Mouse (Mus musculus): Measurements from ENCODE around the gene Rgl3. TPM values are rescaled to one million over a fixed set of nuclear protein-coding genes. Genes with fewer than 3 reads are reported as not detected.

Gene Rgl3
- polyA plus RNA-seq, 1 experiment = 8.0 TPM

DNA sequence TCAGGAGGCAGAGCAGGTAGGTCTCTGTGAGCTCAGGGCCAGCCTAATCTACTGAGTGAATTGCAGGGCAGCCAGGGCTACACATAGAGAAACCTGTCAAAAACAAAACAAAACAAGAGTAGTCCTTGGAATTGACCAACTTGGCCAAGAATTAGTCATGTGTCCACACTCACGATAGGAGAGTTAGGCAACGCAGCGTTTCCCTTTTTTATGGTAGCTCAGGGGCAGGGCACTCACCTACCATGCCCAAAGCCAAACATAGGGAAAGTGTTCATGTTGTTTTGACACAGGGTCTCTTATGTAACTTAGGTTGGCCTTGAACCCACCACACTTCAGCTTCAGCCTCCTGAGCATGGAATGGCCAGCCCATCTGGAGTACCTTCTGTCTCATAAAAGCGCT is 19.9 kb downstream of the Rgl3 start:
- 85% methylated on average over 4 of the region's 4 CpGs for WGBS
- Histone ChIP-seq H3K4me3 (ENCODE audit: extremely low read depth, insufficient read depth, insufficient read length) (no peak overlapping the region), H3K27me3 (ENCODE audit: control insufficient read depth, insufficient read depth, low read length) (no peaks in the 10 kb centered on the region)

DNA sequence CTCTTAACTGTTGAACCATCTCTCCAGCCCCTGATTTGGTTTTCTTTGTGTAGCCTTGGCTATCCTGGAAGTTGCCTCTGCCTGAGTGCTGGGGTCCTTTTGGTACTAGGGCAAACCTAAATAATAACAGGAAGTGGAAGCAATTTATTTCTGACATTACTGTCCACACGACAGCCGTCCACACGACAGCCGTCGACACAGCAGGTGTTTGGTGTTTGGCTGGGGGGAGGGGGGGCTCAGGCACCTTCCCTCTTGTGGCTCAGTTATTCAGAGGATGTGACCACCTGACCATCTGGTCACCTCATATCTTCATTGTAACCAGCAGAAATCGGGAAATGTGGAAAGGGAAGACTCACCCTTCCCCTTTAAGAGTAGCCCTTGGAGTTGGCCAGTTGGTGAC is 20.4 kb downstream of the Rgl3 start:
- Histone ChIP-seq H3K36me3 (ENCODE audit: control insufficient read depth, insufficient read depth, low read length) (no peaks in the 10 kb centered on the region), H3K27ac (ENCODE audit: insufficient read depth, low read length) (no peak overlapping the region), H3K27me3 (ENCODE audit: control insufficient read depth, insufficient read depth, low read length) (no peaks in the 10 kb centered on the region), H3K4me1 (ENCODE audit: control insufficient read depth, insufficient read depth, insufficient read length) (no peaks in the 10 kb centered on the region), H3K4me3 (ENCODE audit: extremely low read depth, insufficient read depth, insufficient read length) (no peak overlapping the region)
- no peak for TF ChIP-seq CTCF (IDR thresholded peaks at IDR 0.05; ENCODE audit: extremely low read depth, insufficient read depth, insufficient read length, insufficient replicate concordance)
- no peak for TF ChIP-seq POLR2A (IDR thresholded peaks at IDR 0.05; ENCODE audit: low read depth, low read length)
- 26% methylated on average over 6 of the region's 6 CpGs for whole genome bisulfite sequencing
- DNase-seq (ENCODE audit: low read depth in 1 of 2, low spot score in 2 of 2) = no peak

More for the DNA sequence above, 19.9 kb downstream of the Rgl3 start:
- no peaks in the 10 kb centered on the region for H3K4me1 ChIP-seq (ENCODE audit: control insufficient read depth, insufficient read depth, insufficient read length)
- no peaks in the 10 kb centered on the region for H3K36me3 ChIP-seq (ENCODE audit: control insufficient read depth, insufficient read depth, low read length)
- TF ChIP-seq POLR2A (IDR thresholded peaks at IDR 0.05; ENCODE audit: low read depth, low read length) (no peak), CTCF (IDR thresholded peaks at IDR 0.05; ENCODE audit: extremely low read depth, insufficient read depth, insufficient read length, insufficient replicate concordance) (no peak)
- no peak for DNase-seq (ENCODE audit: low read depth in 1 of 2, low spot score in 2 of 2)
- H3K27ac ChIP-seq (ENCODE audit: insufficient read depth, low read length) = no peak overlapping the region

DNA sequence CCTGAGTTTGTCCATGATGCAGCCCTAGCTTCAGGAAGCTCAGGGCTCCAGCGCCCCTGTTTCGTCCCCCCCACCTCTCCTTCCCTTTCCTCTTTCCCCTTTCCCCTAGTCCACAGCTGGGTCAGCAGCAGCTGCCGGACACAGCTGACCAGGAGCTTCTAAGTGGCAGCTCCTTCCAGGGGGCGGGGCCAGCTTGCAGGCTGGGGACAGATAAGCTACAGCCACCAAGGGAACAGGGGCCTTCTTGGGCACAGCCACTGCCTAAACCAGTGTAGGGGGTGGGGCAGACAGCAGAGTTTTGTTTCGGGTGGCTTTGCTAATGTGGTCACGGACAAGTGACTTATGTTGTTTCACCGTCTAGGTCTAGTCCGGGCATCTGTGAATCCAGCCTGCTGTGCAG is 25.8 kb downstream of the Rgl3 start, which contains the start of gene Epor:
Gene Epor, minus strand, starts transcription at position 90 of the 400 bp plus-strand sequence.
- Histone ChIP-seq H3K27me3 (ENCODE audit: control insufficient read depth, insufficient read depth, low read length) (peaks cover 14% of the 10 kb centered on the region), H3K27ac (ENCODE audit: insufficient read depth, low read length) (peak within 1 kb of the TSS; percentile 33; the same call in 1 of the 2 replicates), H3K4me1 (ENCODE audit: control insufficient read depth, insufficient read depth, insufficient read length) (peaks cover 12% of the 10 kb centered on the region), H3K36me3 (ENCODE audit: control insufficient read depth, insufficient read depth, low read length) (no peaks in the 10 kb centered on the region), H3K4me3 (ENCODE audit: extremely low read depth, insufficient read depth, insufficient read length) (peak within 1 kb of the TSS; percentile 50)
- no peak for TF ChIP-seq POLR2A (IDR thresholded peaks at IDR 0.05; ENCODE audit: low read depth, low read length)
- TF ChIP-seq CTCF (IDR thresholded peaks at IDR 0.05; ENCODE audit: extremely low read depth, insufficient read depth, insufficient read length, insufficient replicate concordance) = no peak
- 54% methylated on average over 8 of the region's 8 CpGs for WGBS
- no peak for DNase-seq (ENCODE audit: low read depth in 1 of 2, low spot score in 2 of 2)

DNA sequence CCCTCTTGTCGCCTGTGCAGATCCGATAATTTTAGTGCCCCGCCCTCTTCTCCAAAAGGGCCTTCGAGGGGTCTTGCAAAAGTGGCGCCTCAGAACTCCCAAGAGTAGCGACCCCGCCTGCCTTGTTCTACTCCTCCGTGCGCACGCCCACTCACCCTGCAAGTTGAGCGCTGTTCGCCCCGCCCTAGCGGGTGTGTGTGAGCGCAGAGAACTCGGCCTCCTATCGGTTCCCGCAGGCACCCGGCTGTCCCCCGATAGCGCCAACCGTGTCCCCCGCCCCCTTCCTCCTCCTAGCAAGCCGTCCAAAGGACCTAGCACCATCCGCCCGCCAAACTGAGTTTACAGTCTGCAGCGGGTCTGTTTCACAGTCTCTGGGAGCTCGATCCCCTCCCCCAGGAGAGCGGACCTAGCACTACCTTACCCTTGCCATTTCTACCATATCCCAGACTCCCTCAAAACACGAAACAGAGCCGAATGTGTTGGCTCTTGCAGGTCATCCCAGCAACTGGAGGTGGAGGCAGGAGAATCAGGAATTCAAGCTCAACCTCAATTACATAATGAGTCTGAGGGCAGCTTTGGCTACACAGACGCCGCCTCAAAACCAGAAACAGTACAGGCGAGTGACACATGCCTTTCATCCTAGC is 26.7 kb downstream of the Rgl3 start:
- peaks cover 12% of the 10 kb centered on the region for H3K4me1 ChIP-seq (ENCODE audit: control insufficient read depth, insufficient read depth, insufficient read length)
- 7% methylated on average over 34 of the region's 34 CpGs for WGBS
- no peak for TF ChIP-seq CTCF (IDR thresholded peaks at IDR 0.05; ENCODE audit: extremely low read depth, insufficient read depth, insufficient read length, insufficient replicate concordance)
- TF ChIP-seq POLR2A (IDR thresholded peaks at IDR 0.05; ENCODE audit: low read depth, low read length) = no peak

DNA sequence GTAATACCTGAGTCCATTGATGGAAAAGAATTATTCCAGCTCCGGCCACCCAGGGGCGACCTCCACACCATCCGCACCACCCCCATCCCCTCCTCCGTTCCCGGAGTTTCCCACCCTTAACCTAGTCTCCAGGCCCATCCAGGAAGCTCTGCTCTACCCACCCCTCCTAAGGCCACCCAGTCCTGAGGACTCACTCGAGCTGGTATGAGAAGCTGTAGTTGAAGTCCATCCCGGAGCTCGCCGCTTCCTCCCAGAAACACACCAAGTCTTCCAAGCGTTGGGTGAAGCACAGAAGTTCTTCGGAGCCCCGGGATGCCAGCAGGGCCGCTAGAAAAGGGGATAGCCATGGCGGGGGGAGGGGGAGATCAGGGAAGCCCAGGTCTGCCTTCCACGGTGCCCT is 27.2 kb downstream of the Rgl3 start:
- no peak for DNase-seq (ENCODE audit: low read depth in 1 of 2, low spot score in 2 of 2)
- WGBS = 2% methylated on average over 15 of the region's 15 CpGs

More for the DNA sequence above, 26.7 kb downstream of the Rgl3 start:
- Histone ChIP-seq H3K4me3 (ENCODE audit: extremely low read depth, insufficient read depth, insufficient read length) (peak overlapping the region; percentile 50), H3K27me3 (ENCODE audit: control insufficient read depth, insufficient read depth, low read length) (peaks cover 14% of the 10 kb centered on the region), H3K36me3 (ENCODE audit: control insufficient read depth, insufficient read depth, low read length) (peaks cover 2% of the 10 kb centered on the region; the same call in 1 of the 2 replicates), H3K27ac (ENCODE audit: insufficient read depth, low read length) (peak overlapping the region; percentile 33; the same call in 1 of the 2 replicates)
- peak in 1 of 2 experiments; percentile 34 for DNase-seq (ENCODE audit: low read depth in 1 of 2, low spot score in 2 of 2)

DNA sequence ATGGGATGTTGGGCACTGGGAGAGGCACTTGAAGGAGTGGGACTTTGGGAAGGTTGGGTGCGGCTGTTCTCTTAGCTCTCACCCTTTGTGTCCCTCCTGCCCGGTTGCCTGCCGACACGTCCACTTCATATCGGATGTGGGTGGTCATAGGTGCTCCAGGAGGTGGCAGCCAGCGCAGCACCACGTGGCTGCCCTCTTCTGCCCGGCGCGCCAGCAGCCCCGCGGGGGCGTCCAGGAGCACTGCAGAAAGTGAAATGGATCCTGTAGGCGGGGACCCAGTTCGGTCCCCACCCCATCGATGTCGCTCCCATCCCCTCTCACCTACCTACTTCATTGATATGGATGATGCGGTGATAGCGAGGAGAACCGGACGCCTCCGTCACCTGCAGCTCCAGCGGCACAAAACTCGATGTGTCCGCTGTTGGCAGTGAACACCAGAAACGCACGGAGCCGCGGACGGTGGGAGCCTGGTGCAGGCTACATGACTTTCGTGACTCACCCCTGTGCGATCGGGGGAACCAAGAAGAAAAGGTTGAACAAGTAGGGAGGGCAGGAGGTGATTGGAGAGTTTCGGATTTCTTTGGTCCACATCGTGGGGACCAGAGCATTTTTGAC is 27.8 kb downstream of the Rgl3 start:
- 7% methylated on average over 35 of the region's 35 CpGs for WGBS
- Histone ChIP-seq H3K4me3 (ENCODE audit: extremely low read depth, insufficient read depth, insufficient read length) (peak overlapping the region; percentile 50; the same call in 1 of the 2 replicates), H3K36me3 (ENCODE audit: control insufficient read depth, insufficient read depth, low read length) (peaks cover 2% of the 10 kb centered on the region; the same call in 1 of the 2 replicates), H3K27ac (ENCODE audit: insufficient read depth, low read length) (no peak overlapping the region), H3K4me1 (ENCODE audit: control insufficient read depth, insufficient read depth, insufficient read length) (peaks cover 12% of the 10 kb centered on the region), H3K27me3 (ENCODE audit: control insufficient read depth, insufficient read depth, low read length) (peaks cover 14% of the 10 kb centered on the region)
- TF ChIP-seq POLR2A (IDR thresholded peaks at IDR 0.05; ENCODE audit: low read depth, low read length) = no peak
- TF ChIP-seq CTCF (IDR thresholded peaks at IDR 0.05; ENCODE audit: extremely low read depth, insufficient read depth, insufficient read length, insufficient replicate concordance) = no peak
- DNase-seq (ENCODE audit: low read depth in 1 of 2, low spot score in 2 of 2) = no peak

More for the DNA sequence above, 27.2 kb downstream of the Rgl3 start:
- H3K4me1 ChIP-seq (ENCODE audit: control insufficient read depth, insufficient read depth, insufficient read length) = peaks cover 12% of the 10 kb centered on the region
- peak overlapping the region; percentile 50; the same call in 1 of the 2 replicates for H3K4me3 ChIP-seq (ENCODE audit: extremely low read depth, insufficient read depth, insufficient read length)
- TF ChIP-seq CTCF (IDR thresholded peaks at IDR 0.05; ENCODE audit: extremely low read depth, insufficient read depth, insufficient read length, insufficient replicate concordance) (no peak), POLR2A (IDR thresholded peaks at IDR 0.05; ENCODE audit: low read depth, low read length) (no peak)
- H3K36me3 ChIP-seq (ENCODE audit: control insufficient read depth, insufficient read depth, low read length) = peaks cover 2% of the 10 kb centered on the region; the same call in 1 of the 2 replicates
- H3K27ac ChIP-seq (ENCODE audit: insufficient read depth, low read length) = no peak overlapping the region
- H3K27me3 ChIP-seq (ENCODE audit: control insufficient read depth, insufficient read depth, low read length) = peaks cover 14% of the 10 kb centered on the region

All from spleen, adult 2 months (tissue).